Mouse (Mus musculus) megakaryocyte-erythroid progenitor cell, adult 5-6 weeks (primary cell): Measurements from ENCODE around the gene Hspb11. TPM values are rescaled to one million over a fixed set of nuclear protein-coding genes. Genes with fewer than 3 reads are reported as not detected.

ENCODE experiments used
- ATAC-seq: replicated peaks from 2 replicates; pipeline ENCODE4 v1.8.0; 2016; ENCODE audit warnings: mild to moderate bottlenecking, inconsistent platforms; ENCODE audit not compliant: severe bottlenecking, poor library complexity, low FRiP score, low TSS enrichment
- total RNA-seq, 2 experiments: library from RNA; stranded (forward) in 1 of 2; stranded (reverse) in 1 of 2; fragments of 200-1000, 215-1000 nt in 1 of 2; fragments of >200 nt in 1 of 2; fragmentation: Nextera tagmentation in 1 of 2; gene quantifications; 2 replicates each; pipeline ENCODE4 v1.2.3; 2014 to 2017

Gene Hspb11
- total RNA-seq, 2 experiments from 2014 or later: 3.7 to 12.7 TPM

DNA sequence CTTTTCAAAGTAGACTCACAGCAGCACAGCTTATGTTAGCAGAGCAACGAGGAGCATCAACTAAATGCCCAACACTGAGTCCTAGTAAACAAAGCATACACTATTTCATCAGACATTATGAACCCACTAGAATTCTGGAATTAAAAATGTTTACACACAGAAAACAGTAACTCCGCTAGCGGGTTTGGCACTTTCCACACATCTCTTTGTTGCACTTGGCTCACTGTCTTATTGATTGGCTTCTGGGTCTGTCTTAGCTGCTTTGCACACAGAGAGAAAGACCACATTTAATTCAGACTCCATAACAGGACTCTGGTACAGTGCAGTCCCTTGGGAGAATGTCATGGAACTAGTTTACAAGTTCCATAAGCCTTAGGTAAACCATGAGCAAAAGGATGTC lies 5.3 kb upstream of the Hspb11 start:
- no peak for ATAC-seq

DNA sequence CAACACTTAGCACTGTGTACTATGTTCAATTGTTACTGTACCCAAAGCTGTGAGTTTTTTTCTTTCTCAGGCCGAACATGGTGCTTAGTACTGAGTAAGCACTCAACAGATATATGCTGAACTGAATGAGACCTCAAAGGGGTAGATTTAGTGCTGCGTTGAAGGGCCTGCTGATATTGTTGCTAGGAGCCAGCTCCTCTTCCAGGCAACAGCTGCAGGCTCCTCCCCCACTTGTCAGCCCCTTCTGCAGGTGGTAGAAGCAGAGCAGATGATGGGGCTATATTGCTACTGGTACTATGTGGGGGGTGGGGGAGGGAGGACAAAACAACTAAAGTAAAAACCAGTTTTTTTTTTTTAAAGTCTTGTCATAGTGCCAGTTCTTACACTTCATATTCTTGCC lies 3.9 kb upstream of the Hspb11 start:
- no peak for ATAC-seq

DNA sequence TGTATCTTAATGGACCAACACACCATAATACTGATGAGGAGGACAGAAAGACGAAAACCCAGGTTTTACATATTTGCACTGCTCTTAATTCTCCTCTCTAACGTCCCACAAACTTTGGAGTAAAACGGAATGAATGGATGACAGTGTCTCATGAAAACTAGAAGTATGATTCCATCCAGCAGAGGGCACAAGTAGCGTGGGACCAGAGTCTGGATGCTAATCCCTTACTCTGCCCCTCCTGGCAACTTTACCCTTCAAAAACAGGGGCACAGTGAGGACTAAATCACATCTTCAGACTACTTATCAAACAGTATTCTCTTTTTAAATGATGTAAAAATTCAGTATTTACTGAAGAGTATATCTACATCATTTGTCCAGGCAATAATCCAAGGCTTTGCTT lies 2.9 kb upstream of the Hspb11 start:
- ATAC-seq: 0 out of 2 replicates have a peak, but pooled peaks have one; percentile 28

DNA sequence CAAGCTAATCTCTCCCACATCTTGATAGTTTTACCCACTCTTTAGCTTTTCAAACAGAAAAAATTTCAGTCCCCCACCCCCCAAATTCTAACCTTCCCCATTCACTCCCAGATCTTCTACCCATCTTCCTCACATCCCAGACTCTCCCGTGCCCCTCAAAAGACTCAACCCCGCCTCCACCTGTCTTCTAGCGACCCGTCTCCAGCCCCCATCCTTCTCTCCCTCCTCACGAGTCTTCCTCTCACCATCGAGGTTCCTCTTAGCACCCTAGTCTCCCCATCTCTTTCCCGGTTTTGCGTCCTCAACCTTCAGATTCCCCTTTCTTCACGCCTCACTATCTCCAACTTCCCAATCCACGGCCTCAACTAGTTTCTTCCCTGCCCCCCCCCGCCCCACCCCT lies 871 bp upstream of the Hspb11 start:
- no peak for ATAC-seq

DNA sequence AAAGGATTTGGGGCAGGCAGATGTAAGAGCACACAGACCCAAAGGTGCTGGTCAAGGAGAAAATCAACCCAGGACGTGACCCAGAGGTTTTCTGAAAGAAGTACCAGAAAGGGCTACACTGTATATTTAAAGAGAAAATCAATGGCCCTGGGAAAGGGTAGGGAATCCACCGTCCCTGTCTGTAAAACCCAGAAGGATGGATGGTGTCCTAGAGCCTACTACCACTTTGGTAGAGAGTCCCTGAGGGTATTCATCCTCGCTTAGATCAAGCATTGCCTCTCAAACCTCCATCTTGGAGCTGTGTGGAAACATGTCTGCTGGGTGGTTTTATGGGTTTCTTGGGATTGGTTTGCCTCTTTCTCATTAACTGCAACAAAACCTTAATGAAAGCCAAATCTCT lies 1.0 kb downstream of the Hspb11 start:
- no peak for ATAC-seq

DNA sequence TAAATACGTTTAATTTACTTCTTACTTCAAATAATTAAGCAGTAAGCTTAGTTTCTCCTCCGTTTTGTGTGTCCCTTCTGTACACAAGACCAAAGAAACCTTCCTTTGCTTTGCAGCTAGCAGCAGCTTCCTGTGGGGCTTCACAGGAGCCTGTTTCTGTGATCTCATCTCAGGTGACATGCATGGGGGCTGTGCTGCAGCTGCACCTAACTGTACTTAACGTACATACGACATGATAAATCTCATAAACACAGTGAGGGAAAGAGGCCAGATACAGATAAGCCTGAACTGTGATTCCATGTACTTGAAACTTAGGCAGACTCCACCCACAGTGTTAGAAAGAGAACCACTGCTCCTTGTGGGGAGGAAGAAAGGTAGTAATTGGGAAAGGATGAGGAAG lies 6.6 kb downstream of the Hspb11 start:
- peak; percentile 55 for ATAC-seq

DNA sequence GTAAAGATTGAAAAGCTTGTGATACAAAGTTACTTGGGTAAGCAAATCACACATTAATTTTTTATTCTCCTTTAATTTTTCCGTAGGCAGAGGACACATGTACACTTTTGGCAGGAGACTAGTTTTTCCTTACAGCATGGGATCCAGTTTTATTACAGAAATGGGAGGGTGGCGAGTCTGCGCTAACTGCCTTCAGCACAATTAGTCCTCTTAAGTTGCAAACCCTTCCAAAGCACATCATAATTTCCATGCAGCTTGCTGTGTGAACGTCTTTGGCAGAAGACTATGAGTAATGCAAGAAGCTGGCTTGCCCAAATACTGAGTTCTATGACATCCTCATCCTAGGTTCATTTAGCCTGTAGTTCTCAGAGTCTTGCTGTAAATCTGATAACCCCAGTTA lies 20.3 kb downstream of the Hspb11 start:
- ATAC-seq: no peak

DNA sequence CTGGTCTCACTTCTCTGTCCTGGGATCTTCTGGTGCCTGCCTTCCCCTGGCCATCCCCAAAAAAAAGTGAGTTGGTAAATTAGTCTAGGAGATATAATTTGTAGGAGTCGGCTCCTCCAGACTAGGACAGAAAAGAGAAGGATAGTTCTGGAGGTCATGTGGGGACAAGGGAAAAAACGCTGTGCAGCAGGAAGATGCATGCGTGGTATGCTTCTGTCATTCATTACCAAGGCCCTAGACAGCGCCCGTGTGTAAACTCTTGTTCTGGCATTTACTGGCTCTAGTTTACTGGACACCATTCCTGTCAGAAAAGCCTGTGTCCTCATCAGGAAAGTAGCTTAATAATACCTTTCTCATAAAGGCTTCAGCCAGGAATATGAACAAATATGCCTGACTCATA lies 21.1 kb downstream of the Hspb11 start:
- ATAC-seq: no peak

DNA sequence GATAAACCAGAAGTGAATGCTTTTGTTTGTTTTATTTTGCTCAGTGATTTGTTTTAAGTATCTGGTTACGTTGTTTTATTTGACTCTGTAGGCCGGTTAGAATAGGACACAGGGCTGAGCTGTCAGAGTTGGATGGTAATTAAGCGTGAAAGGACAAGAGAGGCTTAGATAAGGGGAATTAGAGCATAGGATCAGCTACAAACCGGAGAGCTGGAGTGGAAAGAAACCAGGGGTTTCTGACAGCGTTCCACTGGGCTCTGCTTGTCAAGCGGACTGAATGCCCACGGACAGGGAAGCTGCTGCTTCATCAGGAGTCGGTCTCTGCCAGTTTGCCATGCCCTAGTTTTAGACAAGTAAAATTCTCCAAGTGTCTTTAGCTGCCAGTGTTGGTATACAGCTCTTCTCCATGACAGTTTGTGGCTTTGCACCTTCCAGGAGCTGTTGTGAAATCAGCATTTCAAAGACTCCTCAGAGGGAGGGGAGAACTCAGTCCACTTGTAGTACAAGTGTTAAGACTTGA lies 24.9 kb downstream of the Hspb11 start:
- no peak for ATAC-seq

DNA sequence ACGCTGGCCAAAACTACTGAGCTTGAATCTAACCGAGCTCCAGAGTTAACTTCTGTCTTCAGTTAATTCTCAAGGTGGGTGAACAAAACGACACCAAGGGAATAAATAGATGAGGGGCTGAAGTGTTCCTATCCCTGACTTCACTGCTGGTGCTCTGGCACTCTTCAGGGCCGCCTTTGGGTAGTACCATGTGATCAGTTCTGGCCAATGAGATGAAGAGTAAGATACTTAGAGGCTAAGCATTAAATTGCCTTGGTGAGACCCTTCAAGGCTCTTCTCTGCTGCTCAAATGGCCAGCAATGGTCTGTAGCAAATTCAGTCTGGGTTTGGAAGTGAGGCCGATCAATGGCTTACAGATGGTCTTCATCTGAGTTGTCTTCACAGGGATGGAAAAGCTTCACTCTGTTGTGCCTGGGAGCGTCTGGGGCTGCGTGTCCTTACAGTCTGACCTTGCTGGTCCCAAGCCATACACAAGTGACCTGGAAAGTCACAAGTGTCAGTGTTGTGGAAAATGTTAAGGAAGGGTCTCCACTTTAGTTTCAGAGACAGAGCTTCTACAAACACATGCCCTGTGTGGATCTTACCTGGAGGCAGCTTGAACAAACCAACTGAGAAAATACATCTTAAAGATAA lies 27.6 kb downstream of the Hspb11 start:
- ATAC-seq: no peak

DNA sequence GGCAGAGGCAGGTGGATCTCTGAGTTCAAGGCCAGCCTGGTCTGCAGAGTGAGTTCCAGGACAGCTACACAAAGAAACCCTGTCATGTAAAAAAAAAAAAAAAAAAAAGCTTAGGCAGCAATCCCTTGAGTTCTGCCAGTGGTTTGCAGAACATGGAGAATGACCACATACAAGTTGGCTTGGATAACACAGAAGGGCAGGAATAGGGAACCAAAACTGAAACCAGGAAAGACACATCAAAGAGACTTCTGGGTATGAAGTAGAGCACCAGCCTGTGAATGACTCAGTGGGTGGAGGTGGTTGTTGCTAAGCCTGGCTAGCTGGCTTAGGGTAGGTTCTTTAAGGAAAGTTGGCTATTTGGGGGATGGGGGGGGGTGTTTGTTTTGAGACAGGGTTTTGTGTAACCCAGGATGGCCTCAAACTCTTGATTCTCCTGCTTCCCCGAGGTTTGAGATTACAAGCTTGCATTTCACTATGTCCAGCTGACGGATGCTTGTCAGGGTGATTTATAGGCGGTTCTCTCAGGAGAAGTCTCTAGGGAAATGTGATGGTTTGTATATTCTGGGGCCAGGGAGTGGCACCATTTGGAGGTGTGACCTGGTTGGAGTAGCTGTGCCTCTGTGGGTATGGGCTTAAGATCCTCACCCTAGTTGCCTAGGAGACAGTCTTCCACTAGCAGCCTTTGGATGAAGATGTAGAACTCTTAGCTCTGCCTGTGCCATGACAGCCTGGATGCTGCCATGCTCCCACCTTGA lies 32.2 kb downstream of the Hspb11 start:
- ATAC-seq: no peak

DNA sequence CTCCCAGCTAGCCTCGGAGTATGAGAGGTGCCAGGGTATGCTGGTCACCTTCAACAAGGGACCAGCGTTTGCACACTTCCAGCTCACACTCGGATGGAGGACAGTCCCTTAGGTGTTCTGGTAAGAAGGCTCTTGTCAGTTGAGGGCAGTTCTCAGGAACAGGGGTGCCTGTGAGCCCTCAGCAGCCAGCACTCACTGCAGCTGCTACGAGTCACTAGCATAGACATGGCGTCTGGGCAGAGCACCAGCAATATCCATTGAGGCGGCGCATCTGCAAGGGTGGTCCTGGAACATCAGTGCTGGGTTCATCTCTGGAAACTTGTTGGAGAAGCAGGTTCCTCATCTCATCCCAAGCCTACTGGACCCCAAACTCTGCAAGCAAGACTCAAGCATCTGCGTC lies 33.0 kb downstream of the Hspb11 start:
- no peak for ATAC-seq

DNA sequence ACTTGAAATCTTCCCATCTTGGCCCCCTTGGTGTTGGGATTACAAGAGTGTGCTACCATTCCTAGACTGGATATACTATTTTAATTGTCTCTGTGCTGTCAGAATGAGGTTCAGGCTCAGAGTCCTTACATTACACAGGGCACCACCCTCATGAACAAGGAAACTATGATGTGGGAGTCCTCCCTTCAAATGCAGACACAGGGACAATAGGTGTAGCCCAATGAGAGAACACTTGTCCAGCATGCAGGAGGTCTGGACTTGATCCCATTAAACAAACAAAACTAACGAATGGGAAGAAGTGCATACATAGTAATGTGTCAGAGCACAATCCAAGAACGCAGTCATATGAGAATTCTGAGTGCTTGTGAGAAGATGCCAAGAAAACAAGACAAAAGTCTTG lies 34.1 kb downstream of the Hspb11 start:
- ATAC-seq: no peak

DNA sequence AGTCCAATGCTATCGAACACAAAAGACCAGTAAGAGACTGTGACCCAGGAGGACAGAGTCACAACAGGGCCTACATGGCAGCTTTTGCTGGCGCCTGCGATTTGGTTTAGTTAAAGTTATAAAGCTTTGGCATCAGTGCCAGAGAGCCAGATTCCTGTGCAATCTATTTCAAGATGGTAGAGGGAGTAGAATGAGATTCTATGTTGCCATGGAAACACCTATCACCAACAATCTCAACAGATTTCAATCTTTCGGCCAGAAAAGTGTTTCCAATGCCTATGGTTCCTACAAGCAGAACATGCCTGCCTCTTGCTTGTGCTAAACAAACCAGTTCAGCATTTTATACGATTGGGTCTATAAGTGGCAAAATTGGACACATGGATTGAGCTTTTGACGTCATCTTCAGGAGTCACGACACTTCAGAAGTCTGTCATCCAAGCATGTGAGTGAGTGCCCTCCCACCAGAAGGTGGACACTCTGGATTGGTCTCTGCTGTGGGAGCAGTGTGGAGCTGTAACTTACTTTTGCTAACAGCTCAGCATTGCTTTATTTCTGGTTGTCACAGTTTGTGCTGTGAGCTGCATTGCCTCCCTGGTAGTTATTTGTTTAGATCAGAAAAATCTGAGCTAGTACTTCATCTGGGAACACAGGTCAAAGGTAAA lies 38.3 kb downstream of the Hspb11 start:
- ATAC-seq: no peak

DNA sequence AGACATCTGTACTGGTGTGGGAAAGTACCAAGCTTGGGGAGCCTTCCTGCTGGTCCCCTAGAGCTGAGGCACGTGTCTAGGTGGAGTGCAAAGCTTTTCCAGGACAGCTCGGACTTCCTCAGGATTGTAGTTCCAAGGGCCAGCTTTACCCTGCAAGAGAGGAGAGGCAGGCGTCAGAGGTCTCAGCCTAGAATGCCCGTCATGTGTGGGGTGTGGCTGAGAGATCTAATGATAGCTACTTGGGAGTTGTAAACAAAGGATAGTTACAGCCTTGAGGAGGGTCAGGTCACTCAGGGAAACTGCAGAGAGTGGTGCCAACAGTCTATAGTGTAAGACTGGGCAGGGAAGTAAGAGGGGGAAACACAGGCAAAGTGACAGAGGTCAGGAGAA lies 38.9 kb downstream of the Hspb11 start:
- peak; percentile 34; the same call in 1 of the 2 replicates for ATAC-seq

DNA sequence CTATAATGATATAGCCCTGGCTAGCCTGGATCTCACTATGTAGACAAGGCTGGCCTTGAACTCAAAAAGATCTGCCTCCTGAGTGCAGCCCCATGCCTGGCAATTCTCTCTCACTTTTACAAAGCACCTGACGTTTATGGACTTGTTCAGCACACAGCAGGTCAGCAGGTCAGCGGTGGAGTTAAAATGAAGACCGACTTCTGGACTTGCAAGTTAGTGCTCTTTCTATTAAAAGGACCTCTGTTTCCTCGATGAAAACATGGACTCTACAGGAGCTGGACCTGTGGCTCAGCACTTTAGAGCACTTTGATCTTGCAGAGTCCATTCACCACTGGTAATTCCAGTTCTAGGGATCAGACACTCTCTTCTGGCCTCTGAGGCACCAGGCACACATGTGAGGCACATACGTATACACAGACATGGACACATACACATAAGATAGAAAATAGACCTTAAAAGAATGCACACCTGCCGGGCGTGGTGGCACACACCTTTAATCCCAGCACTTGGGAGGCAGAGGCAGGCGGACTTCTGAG lies 44.7 kb downstream of the Hspb11 start:
- no peak for ATAC-seq

DNA sequence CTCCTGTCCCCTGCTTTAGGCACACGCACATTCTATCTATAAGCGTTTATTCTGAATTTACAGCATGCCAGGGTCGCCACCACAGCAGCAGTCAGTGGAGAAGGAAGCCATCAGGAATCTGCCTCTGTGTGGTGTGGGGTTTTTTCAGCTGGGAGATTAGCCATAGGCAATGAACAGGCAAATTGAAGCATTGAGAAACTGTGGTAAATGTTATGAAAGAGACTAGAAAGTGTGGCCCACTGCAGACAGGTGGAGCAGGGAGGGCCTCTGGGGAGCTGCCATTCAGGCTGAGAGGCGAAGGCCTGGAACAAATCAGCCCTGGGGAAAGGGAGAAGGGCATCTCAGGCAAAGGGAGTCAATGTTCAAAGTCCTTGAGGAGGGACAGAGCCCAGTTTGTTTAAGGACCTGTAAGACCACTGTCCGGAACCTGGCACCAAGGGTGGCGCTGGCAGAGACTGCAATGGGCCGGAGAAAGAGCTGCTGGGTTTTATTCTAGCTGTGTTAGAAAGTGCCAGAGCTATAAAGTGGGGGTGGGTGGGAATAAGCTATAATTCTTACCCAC lies 46.5 kb downstream of the Hspb11 start:
- no peak for ATAC-seq

DNA sequence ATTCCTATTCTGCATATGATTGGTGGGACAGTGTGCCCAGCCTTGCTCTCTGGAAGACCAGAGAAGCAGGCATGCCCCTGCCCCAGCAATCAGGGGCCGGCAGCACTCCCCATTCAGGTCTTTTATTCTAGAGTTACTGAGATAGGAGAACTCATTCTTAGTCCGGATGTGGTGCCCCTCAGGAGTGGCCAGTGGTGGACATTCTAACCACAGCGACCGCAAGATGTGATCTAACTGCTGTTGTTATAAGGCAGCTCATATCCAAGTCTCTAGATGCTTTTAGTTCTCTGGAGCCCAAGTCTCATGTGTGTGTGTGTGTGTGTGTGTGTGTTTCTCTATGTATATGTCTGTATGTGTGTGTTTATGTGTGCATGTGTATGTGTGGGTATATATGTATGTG lies 47.0 kb downstream of the Hspb11 start:
- ATAC-seq: no peak

DNA sequence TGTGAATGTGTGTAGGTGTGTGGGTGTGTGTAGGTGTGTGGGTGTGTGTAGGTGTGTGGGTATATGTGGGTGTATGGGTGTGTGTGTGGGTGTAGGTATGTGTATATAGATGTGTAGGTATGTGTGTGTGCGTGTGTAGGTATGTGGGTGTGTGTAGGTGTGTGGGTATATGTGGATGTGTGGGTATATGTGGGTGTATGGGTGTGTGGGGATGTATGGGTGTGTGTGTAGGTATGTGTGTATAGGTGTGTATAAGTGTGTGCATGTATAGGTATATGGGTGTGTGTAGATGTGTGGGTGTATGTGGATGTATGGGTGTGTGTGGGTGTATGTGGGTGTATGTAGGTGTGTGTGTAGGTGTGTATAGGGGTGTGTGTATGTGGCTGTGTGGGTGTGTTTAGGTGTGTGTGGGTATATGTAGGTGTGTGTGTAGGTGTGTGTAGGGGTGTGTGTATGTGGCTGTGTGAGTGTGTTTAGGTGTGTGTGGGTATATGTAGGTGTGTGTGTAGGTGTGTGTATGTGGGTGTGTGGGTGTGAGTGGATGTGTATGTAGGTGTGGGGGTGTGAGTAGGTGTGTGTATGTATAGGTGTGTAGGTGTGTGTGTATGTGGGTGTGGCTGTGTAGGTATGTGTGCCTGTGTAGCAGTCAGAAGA lies 47.6 kb downstream of the Hspb11 start:
- no peak for ATAC-seq

DNA sequence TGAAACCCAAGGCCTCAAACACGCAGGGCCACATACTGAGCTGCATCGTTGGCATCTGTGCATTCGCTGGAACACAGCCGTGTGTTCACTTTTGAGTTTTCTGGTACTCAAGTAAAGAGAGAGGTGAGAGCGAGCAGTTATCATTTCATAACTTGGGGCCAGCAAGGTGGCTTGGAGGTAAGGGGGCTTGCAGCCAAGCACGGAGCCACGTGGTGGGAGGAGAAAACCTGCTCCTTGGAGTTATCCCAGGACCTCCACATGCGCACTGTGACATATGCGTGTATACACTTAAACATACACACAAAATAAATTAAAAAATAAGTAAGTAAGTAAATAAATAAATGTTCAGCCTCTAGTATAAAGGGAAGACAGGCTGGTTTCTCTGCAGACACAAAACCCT lies 48.8 kb downstream of the Hspb11 start:
- ATAC-seq: no peak
